Mouse (Mus musculus) forebrain, postnatal 0 days (tissue): ENCODE measurements around the gene Emd. TPM values are rescaled to one million over a fixed set of nuclear protein-coding genes. Genes with fewer than 3 reads are reported as not detected.

Source experiments
- ATAC-seq: fragments of 200-750 bp; cut with Nextera tagmentation; 2 replicates; pipeline ENCODE4 v1.8.0; 2017; ENCODE audit warnings: mild to moderate bottlenecking, moderate library complexity
- DNase-seq: peaks from one replicate; pipeline ENCODE4 v3.0.0-alpha.2; 2015
- H3K27ac ChIP-seq: fragments of 300-500 bp; sonication (generic); 2 replicates; pipeline ENCODE4 v1.5.1; 2014; ENCODE audit warnings: low read depth, mild to moderate bottlenecking, antibody characterized with exemption, low read length, moderate library complexity, mixed read lengths
- H3K27me3 ChIP-seq: fragments of 300-500 bp; sonication (generic); 2 replicates; pipeline ENCODE4 v1.6.1; 2014; ENCODE audit warnings: mild to moderate bottlenecking, low read length, mixed read lengths; ENCODE audit not compliant: insufficient read depth
- H3K36me3 ChIP-seq: fragments of 300-500 bp; sonication (generic); 2 replicates; pipeline ENCODE4 v1.6.1; 2014; ENCODE audit warnings: mild to moderate bottlenecking, moderate library complexity; ENCODE audit not compliant: insufficient read depth
- H3K4me1 ChIP-seq: fragments of 300-500 bp; sonication (generic); 2 replicates; pipeline ENCODE4 v1.6.1; 2014; ENCODE audit warnings: antibody characterized with exemption; ENCODE audit not compliant: insufficient read depth
- H3K4me2 ChIP-seq: fragments of 300-500 bp; sonication (generic); 2 replicates; pipeline ENCODE4 v1.6.1; 2014; ENCODE audit warnings: low read depth, mild to moderate bottlenecking, moderate library complexity
- H3K4me3 ChIP-seq: fragments of 300-500 bp; sonication (generic); 2 replicates; pipeline ENCODE4 v1.5.1; 2014; ENCODE audit warnings: low read depth, low read length, mixed read lengths
- H3K9ac ChIP-seq: fragments of 300-500 bp; sonication (generic); 2 replicates; pipeline ENCODE4 v1.6.1; 2014; ENCODE audit warnings: mild to moderate bottlenecking
- H3K9me3 ChIP-seq: fragments of 300-500 bp; sonication (generic); 2 replicates; pipeline ENCODE4 v1.6.1; 2016; ENCODE audit warnings: low read length
- CTCF ChIP-seq: sonication (generic); IDR thresholded peaks from 2 replicates; pipeline ENCODE4 v1.5.1; 2016; ENCODE audit warnings: antibody characterized with exemption, control low read depth, low read depth
- WGBS: fragments of 180-500 bp; shearing (Covaris S2); extraction: QIAGEN DNeasy Blood & Tissue Kit; methylation state at CpG from one replicate; pipeline ENCODE4 v1.1.7; 2014; 5-methylcytosine and 5-hydroxymethylcytosine counted together
- polyA plus RNA-seq: library from polyadenylated mRNA; unstranded; fragments of >200 nt; fragmentation: Nextera tagmentation; extraction: Ambion mirVana; gene quantifications from 2 replicates; pipeline ENCODE4 v1.2.1, GENCODE M21; 2015
- total RNA-seq: library from RNA; depleted of rRNA; stranded (reverse); fragments of >200 nt; gene quantifications from 2 replicates; pipeline ENCODE4 v1.2.3, GENCODE M21; 2014

The Emd gene
- total and polyA plus RNA-seq, 2 experiments from 2014 or later = 16.9 to 51.6 TPM

GRCm38 (mm10) chrX:74270902-74271551, 16.5 kb downstream of the Emd start:
- H3K9me3 ChIP-seq = no peaks in the 10 kb centered on the region
- no peak for ATAC-seq
- no peak for TF ChIP-seq CTCF
- DNase-seq = peak; percentile 39
- no peaks in the 10 kb centered on the region for H3K4me1 ChIP-seq
- H3K4me3 ChIP-seq = peak overlapping the region; percentile 53
- peaks cover 4% of the 10 kb centered on the region; the same call in 1 of the 2 replicates for H3K36me3 ChIP-seq
- 21% methylated on average over 27 of the region's 27 CpGs for WGBS
- H3K27ac ChIP-seq = peak overlapping the region; percentile 59
- H3K4me2 ChIP-seq = peak overlapping the region; percentile 52
- peak overlapping the region; percentile 65 for H3K9ac ChIP-seq
- no peaks in the 10 kb centered on the region for H3K27me3 ChIP-seq

- H3K4me2 ChIP-seq = no peak overlapping the region
- ATAC-seq (no peak), DNase-seq (no peak)
- no peaks in the 10 kb centered on the region for H3K27me3 ChIP-seq
- no peak overlapping the region for H3K27ac ChIP-seq
- H3K9ac ChIP-seq = no peak overlapping the region
- WGBS = 37% methylated on average over 10 of the region's 10 CpGs
- TF ChIP-seq CTCF = no peak
- H3K4me1 ChIP-seq = no peaks in the 10 kb centered on the region
- H3K36me3 ChIP-seq = peaks cover 4% of the 10 kb centered on the region; the same call in 1 of the 2 replicates
- no peak overlapping the region for H3K4me3 ChIP-seq
- no peaks in the 10 kb centered on the region for H3K9me3 ChIP-seq
Observed at GRCm38 (mm10) chrX:74273422-74274322, 19.2 kb downstream of the Emd start.

GRCm38 (mm10) chrX:74277916-74278315, 23.4 kb downstream of the Emd start:
- TF ChIP-seq CTCF = no peak
- H3K4me1 ChIP-seq = no peaks in the 10 kb centered on the region
- no peak overlapping the region for H3K4me2 ChIP-seq
- peaks cover 4% of the 10 kb centered on the region; the same call in 1 of the 2 replicates for H3K36me3 ChIP-seq
- H3K9me3 ChIP-seq = no peaks in the 10 kb centered on the region
- no peak overlapping the region for H3K4me3 ChIP-seq
- ATAC-seq (no peak), DNase-seq (no peak)
- H3K27me3 ChIP-seq = no peaks in the 10 kb centered on the region
- H3K9ac ChIP-seq = no peak overlapping the region
- WGBS = 73% methylated on average over 8 of the region's 8 CpGs
- no peak overlapping the region for H3K27ac ChIP-seq

- Histone ChIP-seq H3K9me3 (no peaks in the 10 kb centered on the region), H3K4me1 (no peaks in the 10 kb centered on the region), H3K9ac (peak overlapping the region; percentile 75), H3K36me3 (no peaks in the 10 kb centered on the region), H3K4me2 (peak overlapping the region; percentile 62), H3K4me3 (peak overlapping the region; percentile 52), H3K27ac (no peak overlapping the region; the same call in 1 of the 2 replicates), H3K27me3 (no peaks in the 10 kb centered on the region)
- no peak for ATAC-seq
- no peak for TF ChIP-seq CTCF
- no peak for DNase-seq
- WGBS = 22% methylated on average over 14 of the region's 14 CpGs
Observed at GRCm38 (mm10) chrX:74281041-74281731, 26.7 kb downstream of the Emd start.

- WGBS = 30% methylated on average over 16 of the region's 16 CpGs
- peak within 1 kb of the TSS; percentile 62 for H3K4me2 ChIP-seq
- H3K9me3 ChIP-seq = no peaks in the 10 kb centered on the region
- ATAC-seq = peak; percentile 18
- no peaks in the 10 kb centered on the region for H3K4me1 ChIP-seq
- H3K4me3 ChIP-seq = peak within 1 kb of the TSS; percentile 52
- H3K27ac ChIP-seq = peak within 1 kb of the TSS; percentile 89
- H3K27me3 ChIP-seq = no peaks in the 10 kb centered on the region
- no peaks in the 10 kb centered on the region for H3K36me3 ChIP-seq
- no peak for TF ChIP-seq CTCF
- peak within 1 kb of the TSS; percentile 75 for H3K9ac ChIP-seq
- DNase-seq = peak; percentile 32
Observed at GRCm38 (mm10) chrX:74281732-74282394, 27.4 kb downstream of the Emd start, which contains the start of the genes Taz and Dnase1l1. TSS of gene Taz (plus strand) at chrX:74281912. TSS of gene Dnase1l1 (minus strand) at chrX:74282337.

- no peaks in the 10 kb centered on the region for H3K4me1 ChIP-seq
- WGBS = 33% methylated on average over 39 of the region's 39 CpGs
- no peaks in the 10 kb centered on the region for H3K36me3 ChIP-seq
- no peaks in the 10 kb centered on the region for H3K9me3 ChIP-seq
- H3K4me3 ChIP-seq = peak overlapping the region; percentile 52
- H3K27ac ChIP-seq = peak overlapping the region; percentile 89
- H3K9ac ChIP-seq = peak overlapping the region; percentile 75
- TF ChIP-seq CTCF = no peak
- DNase-seq (peak; percentile 91), ATAC-seq (peak; percentile 90)
- no peaks in the 10 kb centered on the region for H3K27me3 ChIP-seq
- peak overlapping the region; percentile 62 for H3K4me2 ChIP-seq
Observed at GRCm38 (mm10) chrX:74282395-74283091, 28.1 kb downstream of the Emd start.
